Mouse (Mus musculus) gastrocnemius, postnatal 36 days (tissue): Measurements from ENCODE around the gene Fzr1. TPM values are rescaled to one million over a fixed set of nuclear protein-coding genes. Genes with fewer than 3 reads are reported as not detected.
A peak's percentile ranks its signal among the peaks of the same experiment; 100 is the strongest.

ENCODE experiments used
- DNase-seq, 2 experiments: peaks; one replicate each; pipeline ENCODE4 v3.0.0; 2022
- intact Hi-C: fragments of 180-260 bp; cut with DNase I; formaldehyde crosslinking; loops from one replicate; pipeline ENCODE4 v1.15.1; 2025
- total RNA-seq, 2 experiments: library from RNA; stranded (reverse); gene quantifications; 2 replicates each; pipeline ENCODE4 v1.2.3; 2021

The Fzr1 gene
- total RNA-seq, 2 experiments from 2014 or later, result 14.2 to 15.9 TPM

DNA sequence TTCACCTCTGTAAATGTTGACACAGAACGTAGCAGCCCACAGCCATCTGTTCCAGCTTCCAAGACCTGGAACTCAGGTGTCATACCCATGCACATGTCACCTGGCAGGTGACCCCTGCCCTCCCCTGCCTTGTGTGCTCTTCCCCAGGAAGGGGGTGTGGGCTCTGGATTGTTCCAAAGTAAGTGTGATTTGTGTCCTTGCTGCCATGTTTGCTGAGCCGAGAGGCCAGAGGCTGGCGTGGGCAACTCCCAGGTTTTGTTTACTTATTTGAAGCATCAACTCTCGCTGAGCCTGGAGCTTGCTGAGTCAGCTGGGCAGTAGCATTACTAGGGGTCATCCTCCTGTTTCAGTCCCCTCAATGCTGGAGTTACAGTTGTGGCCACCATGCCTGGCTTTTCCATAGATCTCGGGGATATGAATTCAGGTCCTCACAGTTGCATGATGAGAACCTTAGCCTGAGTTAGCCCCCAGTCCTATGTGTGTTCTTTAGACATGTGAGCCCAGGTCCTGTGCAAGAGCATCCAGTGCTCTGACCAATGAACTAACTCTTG, 10.3 kb upstream of the Fzr1 start, which contains the start of gene Gm48552:
Gm48552 (plus strand) TSS at position 501 of the 551 bp plus-strand sequence.
- DNase-seq, result no peak
- intact Hi-C loops, result no loop called here

DNA sequence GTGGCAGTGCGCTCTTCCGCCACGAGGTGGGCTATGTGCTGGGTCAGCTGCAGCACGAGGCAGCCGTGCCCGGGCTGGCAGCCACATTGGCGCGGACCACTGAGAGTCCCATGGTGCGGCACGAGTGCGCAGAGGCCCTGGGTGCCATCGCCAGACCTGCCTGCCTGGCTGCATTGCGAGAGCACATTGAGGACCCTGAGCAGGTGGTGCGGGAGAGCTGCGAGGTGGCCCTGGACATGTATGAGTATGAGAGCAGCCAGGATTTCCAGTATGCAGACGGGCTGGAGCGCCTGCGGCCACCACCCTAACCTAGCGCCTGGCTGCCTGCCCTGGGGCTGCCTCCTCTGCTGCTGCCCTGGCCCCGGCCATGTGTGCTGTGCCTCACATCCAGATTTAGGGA, 9.4 kb upstream of the Fzr1 start:
- no peak for DNase-seq
- intact Hi-C loops, result no loop called here

DNA sequence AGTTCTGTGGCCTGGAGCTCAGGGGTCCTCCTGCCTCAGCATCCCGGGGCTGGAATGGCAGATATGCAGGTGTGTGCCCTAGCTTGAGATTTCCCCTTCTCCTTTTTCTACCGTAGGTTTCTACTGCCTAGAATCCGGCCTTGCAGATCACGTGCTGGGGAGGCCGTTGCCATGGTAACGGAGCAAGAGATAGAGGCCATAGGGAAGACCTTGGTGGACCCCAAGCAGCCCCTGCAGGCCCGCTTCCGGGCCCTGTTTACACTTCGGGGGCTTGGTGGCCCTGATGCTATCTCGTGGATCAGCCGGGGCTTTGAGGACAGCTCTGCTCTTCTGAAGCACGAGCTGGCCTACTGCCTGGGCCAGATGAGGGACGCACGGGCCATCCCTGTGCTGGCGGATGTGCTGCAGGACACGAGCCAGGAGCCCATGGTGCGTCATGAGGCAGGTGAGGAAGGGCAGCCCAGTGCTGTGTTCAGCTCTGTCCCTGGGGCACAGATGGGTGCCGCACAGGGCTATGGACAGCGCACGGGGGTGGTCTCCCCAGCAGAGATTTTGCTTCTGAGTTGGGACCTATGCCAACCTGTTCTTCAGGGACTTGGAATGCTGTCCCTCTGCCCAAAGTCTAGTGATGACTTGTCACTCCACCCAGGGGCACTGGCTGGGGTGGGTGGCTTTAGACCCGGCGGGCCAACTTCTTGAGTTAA, 7.4 kb upstream of the Fzr1 start:
- intact Hi-C loops, result no loop called here
- DNase-seq, result no peak

DNA sequence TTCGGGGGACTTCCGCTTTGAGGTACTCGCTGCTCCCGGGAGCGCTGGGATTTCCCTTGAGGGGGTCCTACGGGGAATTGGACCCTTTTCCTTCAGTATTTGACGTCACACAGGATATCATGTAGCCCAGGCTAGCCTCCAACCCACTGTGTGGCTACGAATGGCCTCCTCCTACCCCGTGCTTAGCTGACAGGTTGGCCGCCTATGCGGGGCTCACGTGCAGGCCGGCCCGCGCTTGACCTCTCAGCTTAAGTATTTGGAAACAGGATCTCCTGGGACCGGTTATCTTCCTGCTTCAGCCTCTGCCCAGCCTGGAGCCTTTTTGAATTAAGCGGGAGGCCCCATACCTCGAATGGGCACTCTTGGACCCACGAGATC, 6.3 kb upstream of the Fzr1 start:
- intact Hi-C loops, result no loop called here
- DNase-seq, result no peak

DNA sequence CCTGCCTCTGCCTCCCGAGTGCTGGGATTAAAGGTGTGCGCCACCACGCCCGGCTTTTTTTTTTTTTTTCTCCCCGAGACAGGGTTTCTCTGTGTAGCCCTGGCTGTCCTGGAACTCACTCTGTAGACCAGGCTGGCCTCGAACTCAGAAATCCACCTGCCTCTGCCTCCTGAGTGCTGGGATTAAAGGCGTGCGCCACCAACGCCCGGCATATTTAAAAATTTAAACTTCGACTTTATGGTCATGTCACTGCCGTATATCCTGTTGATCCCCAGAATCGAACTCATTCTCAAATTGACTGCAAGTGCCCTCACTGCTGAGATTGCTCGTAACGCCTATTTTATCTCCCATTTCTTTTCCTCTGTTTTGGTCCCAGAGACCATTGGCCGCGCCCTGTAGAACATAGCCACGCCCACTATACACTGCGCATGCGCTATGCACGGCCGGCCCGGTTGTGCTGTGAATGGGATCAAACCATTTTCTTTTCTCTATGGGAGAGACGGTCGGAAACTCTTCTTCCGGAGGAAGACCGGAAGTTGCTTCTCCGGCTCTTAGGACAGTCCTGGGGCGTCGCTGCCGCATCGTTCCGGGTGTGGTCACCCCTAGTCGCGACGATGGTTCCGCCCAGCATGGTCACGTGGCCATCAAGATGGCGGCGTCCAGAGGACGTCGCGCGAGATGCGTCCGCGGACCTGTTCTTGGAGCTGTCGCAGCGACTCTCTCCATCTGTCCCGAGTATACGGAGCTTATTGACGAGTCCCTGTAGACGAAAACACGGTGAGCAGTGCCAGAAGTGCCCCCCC, 5.7 kb upstream of the Fzr1 start, which contains the start of the genes Dohh and Gm48551:
Dohh (plus strand) TSS at position 627 of the 803 bp plus-strand sequence.
Gm48551 (plus strand) TSS at position 665 of the 803 bp plus-strand sequence.
- peak; percentile 98 to 99 for DNase-seq
- intact Hi-C loops, result no loop called here

DNA sequence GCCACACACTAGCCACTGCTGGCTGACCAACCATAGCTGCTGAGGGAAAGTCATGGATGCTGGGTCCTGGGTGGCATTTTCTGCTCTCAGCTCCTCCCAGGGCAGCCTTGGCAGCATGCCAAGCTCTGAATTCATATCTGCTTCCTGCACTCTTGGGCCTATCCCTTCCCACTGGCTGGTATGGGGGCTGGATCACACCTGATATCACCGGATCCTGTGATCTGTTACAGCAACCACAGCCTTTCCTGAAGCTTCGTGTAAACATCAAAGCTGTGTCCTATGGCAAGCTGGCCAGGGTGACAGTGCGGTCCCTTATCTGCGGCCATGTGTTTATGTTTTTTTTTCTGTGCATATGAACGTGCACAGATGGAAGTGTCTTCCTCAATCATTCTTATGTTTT, 3.7 kb upstream of the Fzr1 start:
- no peak for DNase-seq
- intact Hi-C loops, result no loop called here

DNA sequence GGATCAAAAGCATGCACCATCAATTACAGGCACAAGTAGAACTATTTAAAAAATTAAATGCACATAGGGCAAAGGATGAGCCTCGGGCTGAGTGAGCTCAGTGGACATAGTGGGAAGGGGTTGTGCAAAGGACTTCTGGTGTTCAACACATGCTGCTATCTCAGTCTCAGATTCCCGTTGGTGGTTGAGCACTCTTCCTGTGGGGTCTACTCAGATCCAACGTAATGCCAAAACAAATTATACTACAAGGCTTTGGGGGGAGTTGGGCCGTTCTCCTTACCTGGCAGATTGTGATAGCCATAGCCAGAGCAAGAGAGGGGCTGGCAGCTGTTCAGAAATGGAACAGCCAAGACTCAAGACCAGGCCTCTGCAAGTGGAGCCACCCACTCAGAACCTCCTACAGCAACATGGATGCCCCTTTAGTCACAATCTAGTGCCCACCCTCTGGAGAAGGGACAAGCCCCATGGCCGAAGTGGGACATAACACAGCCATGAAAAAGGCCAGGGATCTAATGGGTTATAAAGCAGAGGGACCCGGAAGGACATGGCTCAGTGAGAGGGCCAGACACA, 1.6 kb upstream of the Fzr1 start:
- intact Hi-C loops, result no loop called here

DNA sequence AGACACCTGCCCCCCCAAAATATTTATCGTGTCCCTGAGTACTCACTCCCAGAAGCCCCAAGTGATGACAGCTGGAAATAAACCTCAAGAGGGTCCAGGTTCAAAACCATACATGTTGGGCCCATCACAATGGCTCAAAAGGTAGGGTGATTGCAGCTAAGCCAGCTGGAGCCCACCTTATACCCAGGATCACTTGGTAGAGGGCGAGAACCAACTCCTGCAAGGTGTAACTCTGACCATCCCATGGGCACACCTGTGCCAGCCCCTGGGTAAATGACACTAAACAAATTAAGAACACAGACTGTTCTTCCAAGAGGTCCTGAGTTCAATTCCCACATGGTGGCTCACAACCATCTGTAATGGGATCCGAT, 852 bp upstream of the Fzr1 start:
- DNase-seq, result no peak
- intact Hi-C loops, result no loop called here

More for the DNA sequence above, 1.6 kb upstream of the Fzr1 start:
- no peak for DNase-seq

DNA sequence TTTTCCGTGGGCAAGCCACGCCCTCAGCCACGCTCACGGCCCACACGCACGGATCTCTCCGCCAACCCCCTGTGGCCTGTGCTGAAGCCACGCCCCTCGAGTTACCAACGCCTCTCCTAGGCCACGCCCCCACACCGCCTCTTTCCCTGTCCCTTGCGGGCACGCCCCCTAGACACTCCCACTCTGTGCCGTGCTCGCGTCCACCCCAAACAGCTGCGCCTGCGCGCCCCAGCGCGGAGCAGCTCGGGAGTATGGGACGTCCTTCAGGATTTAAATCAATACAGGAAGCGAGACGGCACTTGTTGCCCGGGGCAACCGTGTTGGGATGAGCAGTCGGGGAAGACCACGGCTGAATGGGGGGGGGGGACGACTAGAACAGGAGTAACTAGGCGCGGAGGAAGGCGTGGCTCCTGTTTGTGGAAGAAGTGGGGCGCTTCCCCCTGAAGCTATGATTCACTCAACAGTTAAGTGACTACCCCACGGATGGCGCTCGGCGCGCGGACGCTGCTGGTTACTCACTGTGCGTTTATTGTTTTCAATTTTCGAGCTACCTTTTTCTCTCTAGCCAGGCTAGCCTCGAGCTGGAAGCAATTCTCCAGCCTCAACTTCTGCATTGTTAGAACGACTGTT, 352 bp upstream of the Fzr1 start:
- intact Hi-C loops, result no loop called here
- peak; percentile 100 for DNase-seq

DNA sequence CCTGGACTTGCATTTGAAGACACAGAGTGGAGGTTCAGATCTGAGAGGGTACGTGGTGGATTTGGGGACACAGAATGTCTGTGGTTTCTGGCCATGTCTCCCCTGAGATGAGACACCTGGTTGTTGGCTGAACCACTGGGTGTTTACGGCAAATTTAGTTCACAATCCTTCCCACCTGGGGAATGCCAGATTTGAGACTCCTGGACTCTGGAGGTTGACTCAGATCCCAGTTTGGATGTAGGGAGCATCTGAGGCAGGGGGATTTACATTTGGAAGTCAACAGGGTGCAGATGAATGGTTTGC, 1.0 kb downstream of the Fzr1 start:
- intact Hi-C loops, result no loop called here

DNA sequence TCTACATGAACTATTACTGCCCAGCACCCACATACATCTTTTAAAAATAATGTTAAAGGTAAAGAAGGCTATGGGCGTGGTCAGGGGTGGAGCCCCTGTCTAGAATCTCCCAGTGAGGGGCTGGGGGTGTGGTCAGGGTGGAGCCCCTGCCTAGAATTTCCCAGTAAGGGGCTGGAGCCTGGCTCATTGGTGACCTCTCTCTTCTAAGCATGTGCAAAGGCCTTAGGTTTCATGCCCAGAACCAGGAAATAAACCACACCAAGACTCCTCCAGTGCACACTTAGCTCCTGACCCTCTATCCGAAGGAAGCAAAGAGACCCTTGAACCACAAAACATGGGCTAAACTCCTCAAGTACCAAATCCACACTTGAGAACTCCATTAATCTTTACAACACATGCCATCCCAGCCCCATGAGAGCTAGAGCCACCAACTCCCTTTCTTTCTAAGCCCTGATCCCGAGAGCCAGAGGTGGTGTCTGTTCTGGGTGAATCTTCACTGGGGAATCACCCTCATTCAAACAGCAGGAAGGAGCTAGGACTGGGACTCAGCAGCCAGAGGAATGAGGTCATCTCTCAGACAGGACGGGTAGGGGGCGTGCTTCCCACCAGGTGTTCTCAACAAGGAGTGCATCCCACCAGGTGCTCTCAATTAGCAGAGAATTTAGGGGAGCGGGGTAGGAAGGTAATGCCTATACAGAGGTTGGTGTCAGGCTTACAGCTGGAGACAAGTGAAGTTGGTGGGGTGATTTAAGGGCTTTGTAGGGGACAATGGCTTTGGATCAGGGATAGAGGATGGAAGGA, 1.6 kb downstream of the Fzr1 start:
- no peak for DNase-seq
- intact Hi-C loops, result no loop called here

More for the DNA sequence above, 1.0 kb downstream of the Fzr1 start:
- DNase-seq, result no peak

DNA sequence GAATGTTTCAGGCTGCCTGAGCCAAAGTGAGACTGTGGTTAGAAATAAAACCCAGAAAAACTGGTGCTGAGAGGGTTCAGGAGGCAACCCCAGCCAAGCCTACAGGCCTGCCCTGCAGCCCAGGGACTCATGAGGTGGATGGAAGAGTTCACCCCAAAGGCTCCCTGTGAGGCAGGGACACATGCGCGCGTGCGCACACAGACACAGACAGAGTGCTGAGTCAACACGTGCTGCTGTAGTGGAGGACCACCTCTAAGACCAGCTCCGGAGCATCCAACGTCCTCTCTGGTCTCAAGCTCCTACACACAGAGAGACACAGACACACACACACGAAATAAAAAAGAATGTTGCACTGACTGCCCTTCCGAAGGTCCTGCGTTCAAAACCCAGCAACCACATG, 3.0 kb downstream of the Fzr1 start:
- intact Hi-C loops, result no loop called here

DNA sequence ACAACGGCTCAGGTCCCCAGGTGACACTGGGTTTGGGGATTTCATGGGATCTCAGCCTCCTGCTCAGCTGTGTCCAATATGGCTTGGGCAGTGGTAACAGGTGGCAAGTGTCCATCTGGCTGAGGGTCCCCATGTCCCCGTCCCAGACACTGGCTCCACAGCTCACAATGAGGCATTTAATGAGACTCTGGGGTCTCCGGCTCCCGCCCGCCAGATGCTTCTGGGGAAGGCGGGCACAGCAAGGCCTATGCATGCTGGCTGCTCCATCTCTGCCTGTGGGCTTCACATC, 11.2 kb downstream of the Fzr1 start:
- DNase-seq, result no peak
- intact Hi-C loops, result no loop called here

More for the DNA sequence above, 3.0 kb downstream of the Fzr1 start:
- DNase-seq, result no peak

DNA sequence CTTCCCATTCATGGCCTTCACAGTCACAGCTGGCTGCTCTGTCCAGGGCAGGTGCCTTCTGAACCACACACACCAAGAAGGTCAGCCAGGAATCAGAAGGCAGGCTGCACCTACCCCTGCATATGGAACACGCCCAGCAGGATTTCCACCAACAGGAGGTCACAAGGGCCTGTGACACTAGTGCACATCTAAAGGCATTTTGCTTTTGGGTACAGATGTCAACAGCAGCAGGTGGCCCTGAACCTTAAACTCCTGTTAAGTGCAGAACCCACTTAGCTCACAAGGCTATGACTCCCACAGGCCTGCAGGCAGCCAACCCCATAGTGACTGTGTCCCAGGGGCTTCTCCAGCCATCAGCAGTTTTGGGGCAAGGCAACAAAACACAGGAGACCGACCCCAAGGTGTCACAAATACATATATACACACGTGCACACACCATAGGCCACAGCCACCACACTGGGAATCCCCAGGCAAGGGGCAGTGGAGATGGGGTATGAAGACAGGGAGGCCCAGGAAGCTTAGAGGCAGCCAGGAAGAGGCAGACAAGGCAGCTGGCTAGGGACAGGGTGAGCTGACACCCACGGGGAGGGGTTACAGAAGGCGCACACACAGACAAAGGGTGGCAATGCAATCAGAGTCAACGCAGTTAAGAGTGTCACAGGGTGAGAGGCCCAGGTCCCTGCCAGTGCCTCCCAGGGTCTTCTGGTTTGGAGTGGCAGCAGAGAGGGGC, 11.7 kb downstream of the Fzr1 start:
- intact Hi-C loops, result no loop called here
- no peak for DNase-seq

DNA sequence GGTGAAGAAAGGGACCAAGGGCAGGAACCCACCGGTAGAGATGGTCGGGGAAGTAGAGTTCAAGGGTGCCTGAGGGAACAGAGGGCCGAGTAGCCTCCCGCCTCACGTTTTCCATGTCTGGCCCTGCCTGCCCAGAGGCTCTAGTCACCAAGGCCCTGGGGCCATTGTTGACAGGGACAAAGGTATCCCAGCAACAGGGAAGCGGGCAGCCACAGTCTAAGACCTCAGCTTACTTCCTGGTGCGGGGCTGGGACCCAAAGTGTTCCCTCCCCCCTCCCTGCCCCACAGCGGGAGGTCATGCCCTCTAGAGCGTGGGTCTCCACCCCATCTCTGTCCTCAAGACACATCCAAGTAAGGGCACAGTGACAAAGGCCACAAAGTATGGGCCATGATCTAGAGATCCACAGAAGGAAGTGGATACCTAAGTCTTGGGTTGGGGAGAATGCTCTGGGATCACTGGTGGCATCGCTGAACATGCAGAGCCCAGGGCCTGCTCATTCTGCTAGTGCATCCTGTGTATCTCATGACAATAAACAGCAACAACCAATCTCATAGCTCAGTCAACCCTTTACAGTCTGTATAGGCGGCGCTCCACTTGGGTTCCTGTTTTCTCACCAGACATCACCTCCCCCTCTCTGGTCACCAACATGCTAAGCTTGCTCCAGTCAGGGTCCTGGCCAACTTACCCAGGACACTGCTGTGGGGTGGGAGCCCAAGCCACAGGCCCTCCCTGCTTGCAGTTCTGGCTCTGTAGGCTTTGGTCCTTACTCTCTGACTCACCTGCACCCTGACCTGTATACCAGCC, 12.4 kb downstream of the Fzr1 start, which contains the start of gene 4930404N11Rik:
4930404N11Rik (minus strand) TSS at position 145 of the 805 bp plus-strand sequence.
- no peak for DNase-seq
- intact Hi-C loops, result no loop called here

DNA sequence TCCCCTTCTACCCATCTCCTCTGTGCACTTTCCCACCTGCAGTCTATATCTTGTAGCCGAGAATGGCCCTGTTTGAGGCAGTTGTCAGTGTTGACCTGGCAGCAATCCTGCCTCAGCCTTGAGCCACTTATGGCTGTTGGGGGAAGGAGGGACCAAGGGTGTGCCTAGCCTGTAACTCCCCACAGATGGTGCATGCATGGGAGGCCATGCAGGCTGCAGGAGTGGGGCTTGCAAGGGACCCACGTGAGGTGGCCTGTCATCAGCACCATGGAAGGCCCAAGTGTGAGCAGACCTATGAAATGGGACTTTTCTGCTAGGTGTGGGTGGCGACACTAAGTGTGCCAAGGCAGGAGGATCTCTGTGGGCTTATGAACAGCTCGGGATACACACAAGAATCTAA, 13.2 kb downstream of the Fzr1 start:
- no peak for DNase-seq
- intact Hi-C loops, result no loop called here

DNA sequence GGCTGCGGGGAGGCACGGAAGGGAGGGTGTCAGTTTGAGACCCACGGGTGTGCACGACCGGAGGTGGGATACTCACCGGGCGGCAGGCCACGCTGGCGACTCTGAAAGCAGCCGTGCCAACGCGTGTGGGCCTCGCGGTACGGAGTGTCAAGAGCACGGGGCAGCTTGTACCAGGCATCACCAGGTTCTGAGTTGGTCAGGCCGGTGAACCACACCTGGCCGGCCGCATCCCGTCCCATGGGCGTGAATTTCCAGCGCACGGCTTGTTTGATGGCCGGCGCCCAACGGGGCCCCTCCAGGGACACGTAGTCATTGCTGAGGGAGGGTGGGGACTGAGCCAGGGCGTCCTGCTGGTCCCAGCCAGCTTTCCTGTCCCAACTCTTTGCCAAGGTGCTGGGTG, 13.7 kb downstream of the Fzr1 start:
- DNase-seq, result peak in 1 of 2 experiments; percentile 32
- intact Hi-C loops, result no loop called here

DNA sequence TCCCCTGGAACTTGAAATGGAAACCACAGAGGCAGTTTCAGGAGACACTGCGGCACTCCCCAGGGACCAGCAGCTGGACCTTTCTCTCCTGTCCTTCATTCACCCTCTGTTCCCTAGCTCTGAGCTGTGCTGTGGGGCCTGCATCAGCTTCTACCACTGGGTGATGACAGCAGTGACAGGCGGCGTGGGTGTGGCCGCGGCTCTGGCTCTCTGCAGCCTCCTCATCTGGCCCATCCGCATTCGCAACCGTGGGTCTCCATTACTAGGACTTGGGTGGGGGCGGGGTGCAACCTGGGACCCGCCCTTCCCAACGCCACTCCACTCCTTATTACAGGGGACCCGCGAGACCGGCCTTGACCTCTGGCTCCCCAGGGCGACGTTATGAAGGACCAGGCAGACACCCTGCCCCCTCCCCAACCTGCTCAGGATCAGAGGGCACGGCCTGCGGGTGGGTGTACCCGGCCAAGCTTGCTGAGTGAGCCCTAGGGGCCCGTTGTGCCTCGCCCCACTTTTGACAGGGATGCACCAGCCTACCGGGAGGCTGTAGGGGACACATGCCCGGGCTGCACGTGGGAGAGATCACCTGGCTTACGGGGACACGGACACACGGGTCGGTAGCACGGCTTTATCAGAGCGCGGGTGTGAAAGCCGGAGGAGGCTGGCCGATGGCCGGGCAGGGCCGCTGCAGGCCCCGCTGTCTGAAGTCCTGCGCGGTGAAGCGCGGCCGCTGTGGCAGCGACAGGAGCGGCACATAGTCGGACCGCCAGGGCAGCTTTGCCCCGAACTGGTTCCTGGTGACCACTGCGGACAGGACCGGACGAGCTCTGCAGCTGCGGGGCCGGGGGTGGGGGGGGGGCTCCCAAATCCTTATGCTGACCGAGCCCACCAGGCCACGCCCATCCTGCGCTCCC, 14.6 kb downstream of the Fzr1 start:
- intact Hi-C loops, result no loop called here
- no peak for DNase-seq
